Mouse (Mus musculus): Measurements from ENCODE around the gene Lta.

DNA sequence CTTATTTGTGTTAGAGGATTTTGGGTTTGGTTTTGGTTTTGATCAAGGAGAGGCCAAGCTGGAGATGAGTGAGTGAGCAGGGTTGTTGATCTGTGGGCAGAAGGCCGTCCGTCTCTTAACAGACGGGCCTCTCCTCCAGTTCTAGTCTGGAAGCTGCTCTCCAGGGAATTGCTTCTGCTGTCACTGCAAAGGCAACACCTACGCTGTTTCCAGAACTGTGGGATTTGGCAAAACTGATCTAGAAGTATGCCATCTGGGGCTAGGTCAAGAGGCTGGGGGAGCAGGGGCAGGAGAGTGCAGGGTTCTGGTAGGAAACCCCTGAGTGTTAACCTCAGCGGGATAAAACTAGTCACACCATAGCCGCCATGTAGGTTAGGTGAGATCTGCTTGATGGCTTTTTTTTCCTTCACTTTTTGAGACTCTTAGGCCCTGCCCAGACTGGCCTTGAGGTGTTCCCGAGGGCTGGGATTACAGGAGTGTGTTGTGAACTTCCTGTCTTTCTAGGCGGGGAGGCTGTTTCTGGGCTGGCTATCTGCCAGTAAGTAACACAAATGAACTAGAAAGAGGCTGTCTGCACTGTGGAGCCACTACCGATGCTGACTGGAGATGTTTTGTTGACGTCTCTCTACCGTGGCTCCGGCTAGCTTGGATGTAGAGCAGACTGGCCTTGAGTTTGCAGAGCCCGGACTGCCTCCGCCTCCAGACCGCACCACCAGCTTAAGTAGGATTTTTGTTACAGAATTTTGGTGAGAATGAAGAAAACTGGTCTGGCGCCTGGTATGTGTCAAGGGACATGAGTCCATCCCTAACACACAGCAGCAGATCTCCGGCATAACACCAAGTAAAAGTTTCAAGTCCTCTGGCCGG, 28.2 kb upstream of the Lta start, which contains the start of gene Atp6v1g2:
- TF ChIP-seq POLR2A (IDR thresholded peaks at IDR 0.05; ENCODE audit: insufficient read depth, low read depth, low read length) (no peak), CTCF (IDR thresholded peaks at IDR 0.05) (no peak)

All from heart, adult 2 months (tissue).